Mouse (Mus musculus) embryonic facial prominence, embryonic 10.5 days (tissue): ENCODE measurements around the gene Ncoa1. TPM values are rescaled to one million over a fixed set of nuclear protein-coding genes. Genes with fewer than 3 reads are reported as not detected.
A peak's percentile ranks its signal among the peaks of the same experiment; 100 is the strongest.
"Not testable (repeated sequence)": the region's sequence is repeated elsewhere in the genome, so short reads cannot be mapped to it uniquely, and the experiment has no call there.

Source experiments
- DNase-seq: peaks from one replicate; pipeline ENCODE4 v3.0.0-alpha.2; 2017; ENCODE audit warnings: low spot score
- H3K27ac ChIP-seq: fragments of 300-500 bp; sonication (generic); replicated peaks from 2 replicates; pipeline ENCODE4 v1.5.1; 2016; ENCODE audit warnings: mild to moderate bottlenecking
- H3K27me3 ChIP-seq: fragments of 300-500 bp; sonication (generic); replicated peaks from 2 replicates; pipeline ENCODE4 v1.6.1; 2016; ENCODE audit warnings: low read depth, mild to moderate bottlenecking; ENCODE audit not compliant: poor library complexity, severe bottlenecking
- H3K36me3 ChIP-seq: fragments of 300-500 bp; sonication (generic); replicated peaks from 2 replicates; pipeline ENCODE4 v1.6.1; 2016; ENCODE audit warnings: mild to moderate bottlenecking, moderate library complexity
- H3K4me1 ChIP-seq: fragments of 300-500 bp; sonication (generic); 2 replicates; pipeline ENCODE4 v1.6.1; 2016
- H3K4me3 ChIP-seq: fragments of 300-500 bp; sonication (generic); 2 replicates; pipeline ENCODE4 v1.5.1; 2016; ENCODE audit warnings: mild to moderate bottlenecking, moderate library complexity
- H3K9me3 ChIP-seq: fragments of 300-500 bp; sonication (generic); 2 replicates; pipeline ENCODE4 v1.6.1; 2016; ENCODE audit warnings: mild to moderate bottlenecking
- WGBS: fragments of 180-500 bp; shearing (Covaris S2); methylation state at CpG from one replicate; pipeline ENCODE4 v1.1.7; 2016; 5-methylcytosine and 5-hydroxymethylcytosine counted together
- polyA plus RNA-seq: library from polyadenylated mRNA; unstranded; fragments of >200 nt; fragmentation: Nextera tagmentation; extraction: Ambion mirVana; gene quantifications from 2 replicates; pipeline ENCODE4 v1.2.1, GENCODE M21; 2016

The Ncoa1 gene
- polyA plus RNA-seq, 1 experiment from 2014 or later, result 2.4 TPM

GRCm38 (mm10) chr12:4271078-4271477, 205.9 kb downstream of the Ncoa1 start:
- WGBS, result 93% methylated on average over 6 of the region's 6 CpGs
- Histone ChIP-seq H3K27me3 (no peaks in the 10 kb centered on the region), H3K4me1 (no peaks in the 10 kb centered on the region), H3K27ac (no peak overlapping the region), H3K4me3 (no peak overlapping the region), H3K36me3 (peaks cover 12% of the 10 kb centered on the region), H3K9me3 (no peaks in the 10 kb centered on the region)
- DNase-seq, result no peak

- Histone ChIP-seq H3K27me3 (no peaks in the 10 kb centered on the region), H3K36me3 (peaks cover 6% of the 10 kb centered on the region), H3K4me1 (no peaks in the 10 kb centered on the region), H3K27ac (no peak overlapping the region), H3K4me3 (no peak overlapping the region), H3K9me3 (no peaks in the 10 kb centered on the region)
- 96% methylated on average over 4 of the region's 4 CpGs for WGBS
- no peak for DNase-seq
Measured at GRCm38 (mm10) chr12:4267765-4268164, 209.2 kb downstream of the Ncoa1 start.

- Histone ChIP-seq H3K36me3 (no peaks in the 10 kb centered on the region), H3K4me3 (no peak overlapping the region), H3K27me3 (no peaks in the 10 kb centered on the region), H3K4me1 (peaks cover 4% of the 10 kb centered on the region), H3K27ac (no peak overlapping the region), H3K9me3 (no peaks in the 10 kb centered on the region)
- no peak for DNase-seq
- WGBS, result 91% methylated on average over 16 of the region's 16 CpGs
Measured at GRCm38 (mm10) chr12:4252742-4253655, 224.0 kb downstream of the Ncoa1 start.

GRCm38 (mm10) chr12:4249786-4250185, 227.2 kb downstream of the Ncoa1 start:
- Histone ChIP-seq H3K27me3 (no peaks in the 10 kb centered on the region), H3K36me3 (no peaks in the 10 kb centered on the region), H3K4me3 (no peak overlapping the region), H3K9me3 (no peaks in the 10 kb centered on the region), H3K4me1 (peaks cover 6% of the 10 kb centered on the region), H3K27ac (no peak overlapping the region)
- no peak for DNase-seq
- 93% methylated on average over 6 of the region's 6 CpGs for WGBS

GRCm38 (mm10) chr12:4245742-4246141, 231.2 kb downstream of the Ncoa1 start:
- no peak overlapping the region for H3K4me3 ChIP-seq
- 85% methylated on average over 10 of the region's 10 CpGs for WGBS

GRCm38 (mm10) chr12:4243805-4244204, 233.2 kb downstream of the Ncoa1 start:
- H3K4me1 ChIP-seq, result peaks cover 7% of the 10 kb centered on the region
- no peak for DNase-seq
- H3K27ac ChIP-seq, result no peak overlapping the region

More at GRCm38 (mm10) chr12:4245742-4246141, 231.2 kb downstream of the Ncoa1 start:
- no peaks in the 10 kb centered on the region for H3K36me3 ChIP-seq
- no peak for DNase-seq
- H3K9me3 ChIP-seq, result no peaks in the 10 kb centered on the region
- no peak overlapping the region for H3K27ac ChIP-seq
- H3K27me3 ChIP-seq, result no peaks in the 10 kb centered on the region
- peaks cover 6% of the 10 kb centered on the region for H3K4me1 ChIP-seq

GRCm38 (mm10) chr12:4240281-4240680, 236.7 kb downstream of the Ncoa1 start:
- WGBS, result 79% methylated on average over 8 of the region's 8 CpGs
- H3K27ac ChIP-seq, H3K4me3 ChIP-seq: not testable (repeated sequence)

More at GRCm38 (mm10) chr12:4243805-4244204, 233.2 kb downstream of the Ncoa1 start:
- H3K27me3 ChIP-seq, result no peaks in the 10 kb centered on the region
- no peaks in the 10 kb centered on the region for H3K9me3 ChIP-seq
- 86% methylated on average over 2 of the region's 2 CpGs for WGBS
- no peak overlapping the region for H3K4me3 ChIP-seq
- no peaks in the 10 kb centered on the region for H3K36me3 ChIP-seq

GRCm38 (mm10) chr12:4237481-4237880, 239.5 kb downstream of the Ncoa1 start:
- H3K27ac ChIP-seq, result no peak overlapping the region
- 94% methylated on average over 15 of the region's 15 CpGs for WGBS
- H3K9me3 ChIP-seq, result no peaks in the 10 kb centered on the region
- peaks cover 12% of the 10 kb centered on the region for H3K36me3 ChIP-seq
- no peaks in the 10 kb centered on the region for H3K27me3 ChIP-seq
- H3K4me1 ChIP-seq, result peaks cover 11% of the 10 kb centered on the region
- H3K4me3 ChIP-seq, result no peak overlapping the region
- DNase-seq, result no peak

More at GRCm38 (mm10) chr12:4240281-4240680, 236.7 kb downstream of the Ncoa1 start:
- not testable (repeated sequence) for H3K9me3 ChIP-seq, H3K27me3 ChIP-seq, DNase-seq, H3K4me1 ChIP-seq
- H3K36me3 ChIP-seq, result peaks cover 12% of the 10 kb centered on the region

GRCm38 (mm10) chr12:4233572-4234508, 243.1 kb downstream of the Ncoa1 start, which contains the start of the genes Ptrhd1 and Cenpo:
Gene Ptrhd1 (plus strand): TSS chr12:4234027.
Gene Cenpo (minus strand): TSS chr12:4234294.
- no peaks in the 10 kb centered on the region for H3K27me3 ChIP-seq
- peaks cover 39% of the 10 kb centered on the region for H3K36me3 ChIP-seq
- H3K27ac ChIP-seq, result peak within 1 kb of the TSS; percentile 94
- H3K4me3 ChIP-seq, result peak within 1 kb of the TSS; percentile 80
- no peaks in the 10 kb centered on the region for H3K9me3 ChIP-seq
- peaks cover 12% of the 10 kb centered on the region for H3K4me1 ChIP-seq
- peak; percentile 96 for DNase-seq
- under 1% methylated on average over 50 of the region's 50 CpGs for WGBS

GRCm38 (mm10) chr12:4232777-4233176, 244.2 kb downstream of the Ncoa1 start:
- no peaks in the 10 kb centered on the region for H3K9me3 ChIP-seq
- no peaks in the 10 kb centered on the region for H3K27me3 ChIP-seq
- H3K36me3 ChIP-seq, result peaks cover 43% of the 10 kb centered on the region
- peak overlapping the region; percentile 80 for H3K4me3 ChIP-seq
- no peak overlapping the region for H3K27ac ChIP-seq
- WGBS, result 61% methylated on average over 4 of the region's 4 CpGs
- DNase-seq, result no peak
- peaks cover 12% of the 10 kb centered on the region for H3K4me1 ChIP-seq

GRCm38 (mm10) chr12:4230156-4230555, 246.8 kb downstream of the Ncoa1 start:
- peaks cover 12% of the 10 kb centered on the region for H3K4me1 ChIP-seq
- 90% methylated on average over 7 of the region's 7 CpGs for WGBS
- H3K9me3 ChIP-seq, result no peaks in the 10 kb centered on the region
- H3K27ac ChIP-seq, result no peak overlapping the region
- H3K4me3 ChIP-seq, result no peak overlapping the region
- H3K36me3 ChIP-seq, result peaks cover 64% of the 10 kb centered on the region
- H3K27me3 ChIP-seq, result no peaks in the 10 kb centered on the region
- no peak for DNase-seq

GRCm38 (mm10) chr12:4212908-4213307, 264.1 kb downstream of the Ncoa1 start:
- Histone ChIP-seq H3K27ac (peak overlapping the region; percentile 76), H3K4me3 (no peak overlapping the region), H3K27me3 (no peaks in the 10 kb centered on the region), H3K4me1 (peaks cover 11% of the 10 kb centered on the region), H3K36me3 (peaks cover 99% of the 10 kb centered on the region), H3K9me3 (no peaks in the 10 kb centered on the region)
- DNase-seq, result peak; percentile 48
- 65% methylated on average over 8 of the region's 8 CpGs for WGBS
